Mouse (Mus musculus) T-cell, adult 2 months (primary cell): ENCODE measurements at regions not wholly inside any gene's neighbourhood (a gene's known extent, or its start where the extent isn't known, plus 50 kb on each side); places are given as distances from the start of the nearest gene placed in this dataset.

ENCODE experiments used
- DNase-seq: peaks from one replicate; pipeline ENCODE4 v3.0.0; 2022; ENCODE audit warnings: low spot score

DNA sequence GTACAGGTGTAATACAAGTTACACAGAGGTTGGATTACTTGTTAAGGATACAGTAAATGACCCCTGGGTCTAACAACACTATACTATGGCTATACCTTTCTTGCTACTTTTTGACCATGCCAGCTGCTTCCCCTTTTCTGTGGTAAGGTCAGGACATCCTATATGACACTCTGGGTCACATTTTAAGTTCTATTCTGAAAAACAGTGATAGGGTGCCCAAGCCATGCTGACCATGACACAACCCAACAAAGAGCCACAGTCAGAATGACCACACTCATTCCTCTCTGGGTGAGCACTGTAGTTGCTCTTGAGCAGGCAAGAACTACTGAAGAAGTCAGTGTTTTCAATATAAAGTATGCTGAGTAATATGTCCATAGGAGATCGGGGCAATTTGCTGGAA lies 64.3 kb upstream of the Tnfsf11 start:
- DNase-seq: no peak

DNA sequence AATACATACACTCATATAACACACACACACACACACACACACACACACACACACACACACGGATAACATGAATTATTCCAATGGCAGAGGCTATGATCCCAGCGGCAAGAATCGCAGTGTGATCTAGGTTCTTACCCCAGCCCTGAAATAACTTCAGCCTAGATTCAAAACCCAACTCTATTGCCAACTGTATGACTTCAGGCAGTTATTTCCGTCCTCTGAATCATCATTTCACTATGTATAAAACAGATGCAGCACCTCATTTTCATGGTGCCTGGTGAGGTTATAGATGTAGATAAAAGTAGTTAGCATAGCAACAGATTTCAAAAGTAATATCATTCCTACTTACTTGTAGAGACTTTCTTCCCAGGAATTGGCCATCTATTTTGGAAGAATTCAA lies 61.0 kb upstream of the Tnfsf11 start:
- no peak for DNase-seq

DNA sequence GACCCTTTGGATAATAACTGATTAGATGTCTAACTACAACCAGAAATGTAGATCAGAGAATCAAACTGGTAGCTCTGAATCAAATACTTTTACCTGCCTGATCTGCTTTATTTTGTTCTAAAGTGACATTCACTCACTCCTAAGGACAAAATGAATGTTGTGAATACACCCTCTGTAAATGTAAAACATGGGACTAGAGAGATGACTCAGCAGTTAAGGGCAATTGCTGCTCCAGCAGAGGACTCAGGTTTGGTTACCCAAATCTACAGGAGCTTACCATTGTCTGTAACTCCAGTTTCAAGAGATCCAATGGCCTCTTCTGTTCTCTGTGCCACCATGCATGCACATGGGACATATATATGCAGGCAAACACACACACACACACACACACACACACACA lies 57.0 kb upstream of the Tnfsf11 start:
- DNase-seq: no peak

DNA sequence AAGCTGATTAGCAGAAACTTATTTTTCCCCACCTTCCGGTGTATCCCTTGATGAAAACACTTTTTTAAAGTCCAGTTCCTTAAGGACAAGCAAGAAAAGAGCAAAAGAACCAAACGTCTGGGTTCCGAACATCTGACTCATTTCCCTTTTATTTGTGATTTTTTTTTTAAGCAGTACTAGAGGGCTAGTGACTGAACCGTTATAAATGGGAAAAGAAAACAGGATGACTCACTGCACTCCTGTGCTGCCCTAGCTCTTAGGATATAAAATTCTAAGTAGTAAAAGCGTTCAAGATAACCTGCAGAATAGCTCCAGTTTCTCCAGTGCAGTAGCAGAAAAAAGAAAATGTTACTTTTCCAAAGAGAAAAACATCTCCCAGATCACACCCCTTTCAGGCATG lies 55.3 kb upstream of the Tnfsf11 start:
- no peak for DNase-seq
